Mouse (Mus musculus) right cerebral cortex, adult 18-20 months (tissue): ENCODE results near the gene Nanos2.
A peak's percentile ranks its signal among the peaks of the same experiment; 100 is the strongest.

ENCODE experiments used
- DNase-seq: peaks from one replicate; pipeline ENCODE4 v3.0.0; 2022; ENCODE audit warnings: mixed read lengths

Nanos2 gene

DNA sequence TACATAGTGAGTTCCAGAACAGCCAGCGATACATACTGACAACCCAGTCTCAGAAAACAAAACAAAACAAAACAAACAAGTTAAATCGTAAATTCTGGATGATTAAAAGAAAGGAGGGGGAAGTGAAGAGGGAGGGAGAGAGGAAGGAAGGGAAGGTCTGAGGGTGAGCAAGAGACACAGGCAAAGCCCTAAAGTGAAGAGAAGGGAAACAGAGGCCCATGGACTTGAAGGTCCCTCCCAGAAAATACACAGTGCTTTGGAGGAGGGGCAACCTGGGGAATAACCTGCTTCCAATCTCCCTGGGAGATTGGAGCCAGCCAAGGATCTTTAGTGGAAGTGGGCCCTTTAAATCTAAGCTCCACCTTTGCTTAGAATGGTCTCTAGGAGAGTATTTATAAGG is at the start of gene Nanos2:
Gene Nanos2 (plus strand): TSS at position 301 of the 400 bp plus-strand sequence.
- no peak for DNase-seq

- DNase-seq, result peak; percentile 71
Observed at GRCm38 (mm10) chr7:18942376-18942775, 44.8 kb upstream of the Nanos2 start.

GRCm38 (mm10) chr7:18942815-18943214 is 44.4 kb upstream of the Nanos2 start:
- no peak for DNase-seq

GRCm38 (mm10) chr7:18948151-18948550 is 39.0 kb upstream of the Nanos2 start:
- DNase-seq, result no peak

GRCm38 (mm10) chr7:18949781-18950522 is 37.2 kb upstream of the Nanos2 start:
- peak; percentile 48 for DNase-seq

DNA sequence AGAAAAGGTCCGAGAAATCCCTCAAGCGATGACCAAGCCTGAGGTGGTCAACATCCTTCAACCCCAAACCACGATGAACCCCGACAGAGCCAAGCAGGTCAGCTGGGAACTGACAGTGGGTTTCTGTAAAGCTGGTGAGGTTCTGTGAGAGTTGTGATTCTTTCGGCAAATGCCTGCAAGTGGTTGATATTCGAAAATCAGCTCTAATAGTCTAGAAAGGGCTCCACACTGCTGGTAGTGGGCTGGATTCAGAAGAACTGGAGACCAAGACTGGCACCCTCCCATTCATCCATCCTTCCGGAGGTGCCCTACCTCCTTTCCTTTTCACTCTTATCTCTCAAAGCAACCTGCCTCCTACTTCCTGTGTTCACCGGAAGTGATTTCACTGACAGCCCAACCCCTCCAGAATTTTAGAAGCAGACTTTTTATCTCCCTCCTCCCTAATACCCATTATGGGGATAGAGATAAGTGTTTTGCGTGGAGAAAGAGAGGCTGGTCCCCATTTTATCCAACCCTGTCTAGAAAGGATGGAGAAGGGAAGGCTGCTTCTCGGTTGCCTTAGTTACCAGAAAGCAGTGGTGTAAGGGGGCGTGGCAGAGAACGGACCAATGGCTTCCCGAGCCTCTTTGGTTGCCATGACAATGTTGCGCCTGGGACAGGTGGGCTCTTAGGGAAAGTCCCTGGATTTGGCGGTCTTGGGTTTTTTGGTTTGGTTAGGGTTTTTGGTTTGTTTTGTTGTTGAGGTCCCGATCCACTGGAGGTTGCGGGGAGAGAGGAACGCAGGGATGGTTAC is 36.5 kb upstream of the Nanos2 start:
- DNase-seq, result no peak

- DNase-seq, result no peak
Observed at GRCm38 (mm10) chr7:18951397-18951796, 35.8 kb upstream of the Nanos2 start.

DNA sequence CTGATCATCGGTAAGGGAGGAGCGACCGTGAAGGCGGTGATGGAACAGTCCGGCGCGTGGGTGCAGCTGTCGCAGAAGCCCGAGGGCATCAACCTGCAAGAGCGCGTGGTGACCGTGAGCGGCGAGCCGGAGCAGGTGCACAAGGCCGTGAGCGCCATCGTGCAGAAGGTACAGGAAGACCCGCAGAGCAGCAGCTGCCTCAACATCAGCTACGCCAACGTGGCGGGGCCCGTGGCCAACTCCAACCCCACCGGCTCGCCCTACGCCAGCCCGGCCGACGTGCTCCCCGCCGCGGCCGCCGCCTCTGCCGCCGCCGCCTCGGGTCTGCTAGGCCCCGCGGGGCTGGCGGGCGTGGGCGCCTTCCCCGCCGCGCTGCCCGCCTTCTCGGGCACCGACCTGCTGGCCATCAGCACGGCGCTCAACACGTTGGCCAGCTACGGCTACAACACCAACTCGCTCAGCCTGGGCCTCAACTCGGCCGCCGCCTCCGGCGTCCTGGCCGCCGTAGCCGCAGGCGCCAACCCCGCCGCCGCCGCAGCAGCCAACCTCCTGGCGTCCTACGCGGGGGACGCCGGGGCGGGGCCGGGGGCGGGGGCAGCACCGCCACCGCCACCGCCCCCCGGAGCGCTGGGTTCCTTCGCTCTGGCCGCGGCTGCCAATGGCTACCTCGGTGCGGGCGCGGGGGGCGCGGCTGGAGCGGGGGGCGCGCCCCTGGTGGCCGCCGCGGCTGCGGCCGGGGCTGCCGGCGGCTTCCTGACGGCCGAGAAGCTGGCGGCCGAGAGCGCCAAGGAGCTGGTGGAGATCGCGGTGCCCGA is 29.4 kb upstream of the Nanos2 start:
- peak; percentile 74 for DNase-seq

- DNase-seq, result no peak
Observed at GRCm38 (mm10) chr7:18958384-18958766, 28.8 kb upstream of the Nanos2 start.

- no peak for DNase-seq
Observed at GRCm38 (mm10) chr7:18959446-18959845, 27.8 kb upstream of the Nanos2 start.

GRCm38 (mm10) chr7:18962171-18962792 is 24.9 kb upstream of the Nanos2 start:
- DNase-seq, result no peak

DNA sequence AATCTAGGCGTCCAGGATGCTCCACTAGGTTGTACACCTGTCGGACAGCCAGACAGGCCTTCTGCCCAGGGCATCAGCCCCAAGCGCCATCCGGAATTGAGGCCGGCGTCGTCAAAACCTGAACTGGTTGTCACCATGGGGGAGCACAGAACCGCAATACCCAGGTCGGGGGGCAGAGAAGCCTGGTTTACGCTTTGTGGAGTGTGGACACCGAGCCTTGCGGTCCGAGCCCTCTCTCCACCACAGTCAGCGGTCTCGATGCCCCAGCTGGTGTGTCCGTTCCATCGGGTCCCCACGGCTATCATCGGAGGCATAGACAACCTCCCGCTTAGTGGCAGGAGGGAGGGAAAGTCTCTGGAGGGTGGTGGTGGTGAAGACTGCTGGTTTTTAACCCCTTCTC is 24.4 kb upstream of the Nanos2 start:
- DNase-seq, result no peak

DNA sequence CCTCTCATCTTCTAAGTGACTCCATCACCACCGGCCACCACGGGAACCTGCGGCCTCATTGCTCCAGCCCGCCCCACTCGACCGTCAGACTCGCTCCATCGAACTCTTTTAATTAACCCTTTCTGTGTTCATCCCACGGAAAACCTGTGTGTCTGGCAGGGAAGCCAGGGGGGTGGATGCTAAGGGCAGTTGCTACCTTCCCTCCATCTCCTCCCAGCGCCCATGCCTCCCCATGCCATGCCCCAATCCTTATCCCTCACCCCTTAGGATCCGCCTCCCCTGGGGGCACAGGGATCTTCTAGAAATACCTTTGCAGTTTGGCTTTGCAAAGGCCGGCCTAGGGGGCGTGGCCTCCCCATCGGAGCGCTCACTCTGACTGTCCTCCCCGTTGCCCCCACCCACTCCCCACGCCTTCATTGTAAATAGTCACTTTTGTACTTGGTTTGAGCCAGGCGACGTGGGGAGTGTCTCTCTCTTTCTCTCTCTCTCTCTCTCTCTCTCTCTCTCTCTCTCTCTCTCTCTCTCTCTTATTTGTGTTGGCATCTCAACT is 23.8 kb upstream of the Nanos2 start:
- DNase-seq, result no peak

DNA sequence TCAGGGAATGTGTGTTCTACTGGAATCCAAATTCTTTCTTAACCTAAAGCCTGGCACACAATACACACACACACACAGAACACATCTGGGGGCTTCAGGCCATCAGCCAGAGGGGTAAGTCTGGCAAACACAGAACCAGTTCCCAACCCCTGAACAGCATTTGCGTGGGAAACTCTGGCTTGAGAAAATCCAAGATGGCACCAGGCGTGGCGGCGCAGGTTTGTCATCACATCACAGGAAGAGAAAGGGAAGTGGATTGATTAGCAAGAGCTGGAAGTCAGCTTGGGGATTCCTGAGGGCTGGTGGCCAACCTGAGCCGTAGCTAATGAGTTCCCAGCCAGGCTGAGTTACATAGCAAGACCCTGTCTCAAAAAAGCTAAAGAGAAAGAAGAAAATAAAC is 21.9 kb upstream of the Nanos2 start:
- DNase-seq, result no peak

- no peak for DNase-seq
Observed at GRCm38 (mm10) chr7:18967603-18968002, 19.6 kb upstream of the Nanos2 start.

DNA sequence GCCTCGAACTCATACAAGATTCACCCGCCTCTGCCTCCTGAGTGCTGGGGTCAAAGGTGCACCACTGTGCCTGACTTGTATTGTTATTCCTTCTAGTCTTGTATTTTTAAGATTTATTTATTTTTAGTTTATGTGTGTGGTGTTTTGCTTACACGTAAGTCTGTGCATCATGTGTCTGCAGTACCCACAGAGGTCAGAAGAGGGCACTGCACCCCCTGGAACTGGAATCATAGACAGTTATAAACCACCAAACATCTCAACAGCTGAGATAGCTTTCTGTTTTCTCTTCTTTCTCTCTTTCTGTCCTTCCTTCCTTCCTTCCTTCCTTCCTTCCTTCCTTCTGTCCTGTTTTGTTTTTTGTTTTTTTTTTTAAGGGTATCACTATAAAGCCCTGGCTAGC is 16.2 kb upstream of the Nanos2 start:
- DNase-seq, result no peak

GRCm38 (mm10) chr7:18978381-18978780 is 8.8 kb upstream of the Nanos2 start:
- no peak for DNase-seq

GRCm38 (mm10) chr7:18986503-18986902 is 697 bp upstream of the Nanos2 start:
- no peak for DNase-seq

- no peak for DNase-seq
Observed at GRCm38 (mm10) chr7:18987747-18988146, 547 bp downstream of the Nanos2 start.

GRCm38 (mm10) chr7:18988780-18989179 is 1.6 kb downstream of the Nanos2 start:
- DNase-seq, result no peak

- peak; percentile 47 for DNase-seq
Observed at GRCm38 (mm10) chr7:18989995-18990394, 2.8 kb downstream of the Nanos2 start.

DNA sequence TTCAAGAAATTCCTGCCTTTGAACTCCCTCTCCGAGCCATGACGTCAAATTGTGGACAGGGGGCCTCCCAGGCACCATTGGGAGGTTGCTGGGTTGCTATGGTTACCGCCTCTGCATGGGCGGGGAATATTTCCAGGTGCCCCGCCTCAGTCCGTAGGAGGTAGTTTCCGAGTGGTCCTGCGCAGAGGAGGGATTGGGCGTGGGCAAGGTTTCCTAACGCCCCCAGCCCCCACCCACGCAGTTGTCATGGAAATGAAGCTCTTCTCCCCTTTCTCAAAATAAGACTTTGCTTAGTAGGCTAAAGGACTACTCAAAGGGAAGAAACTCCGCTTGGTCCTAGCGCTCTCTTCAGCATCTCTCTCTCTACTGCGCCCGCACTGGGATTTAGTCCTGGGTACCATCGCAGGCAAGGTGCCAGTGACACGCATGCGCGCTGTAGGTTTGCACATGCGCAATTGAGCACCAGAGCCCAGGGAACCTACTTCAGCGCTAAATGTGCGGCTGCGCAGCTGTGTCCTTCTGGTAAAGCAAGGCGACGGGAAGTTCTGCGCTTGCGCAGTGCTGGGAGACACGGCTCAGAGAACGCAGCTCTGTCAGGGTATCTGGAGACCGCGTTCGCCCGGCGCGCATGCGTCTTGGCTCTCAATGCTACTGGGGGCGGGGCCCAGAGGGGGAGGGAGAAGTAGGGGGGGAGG is 3.5 kb downstream of the Nanos2 start, which contains the start of gene Mypop:
Gene Mypop (plus strand): TSS at position 645 of the 695 bp plus-strand sequence.
- DNase-seq, result peak; percentile 100
